ENCODE assay signal across 9 mouse cellular contexts in genomic region chr12:36721223-36721622, GRCm38 (mm10).
A peak's percentile ranks its signal among the peaks of the same experiment; 100 is the strongest.
DNase-seq lines count a peak whose midpoint lies in the region; ATAC-seq lines count a peak whose summit lies in the region.
"Had no signal": no experiment of that assay in that cellular context is flagged by ENCODE, and none has a peak within 500 bp of the region (broad histone marks: within the 10 kb centered on the region; RNA-seq: fewer than 3 reads in every experiment).

No protein-coding gene starts in this region.

- H3K9me3 ChIP-seq in heart, embryonic 11.5 days (replicated peaks; ENCODE audit: control insufficient read depth, low read length), result no peaks in the 10 kb centered on the region
- H3K9me3 ChIP-seq in neural tube, embryonic 15.5 days (replicated peaks), result no peaks in the 10 kb centered on the region
- no peaks in the 10 kb centered on the region for H3K9me3 ChIP-seq in neural tube, embryonic 14.5 days (ENCODE audit: control insufficient read depth, low read length)
- H3K9me3 ChIP-seq: liver, embryonic 15.5 days had no signal

- no peak overlapping the region for H3K4me2 ChIP-seq in heart, embryonic 11.5 days
- no peak overlapping the region for H3K4me2 ChIP-seq in neural tube, embryonic 15.5 days
- H3K4me2 ChIP-seq in neural tube, embryonic 14.5 days (ENCODE audit: low read depth, low read length), result no peak overlapping the region
- H3K4me2 ChIP-seq: liver, embryonic 15.5 days had no signal

- H3K27me3 ChIP-seq in heart, embryonic 11.5 days (ENCODE audit: control insufficient read depth, insufficient read depth, low read length), result no peaks in the 10 kb centered on the region
- no peaks in the 10 kb centered on the region for H3K27me3 ChIP-seq in neural tube, embryonic 15.5 days (replicated peaks)
- no peaks in the 10 kb centered on the region for H3K27me3 ChIP-seq in neural tube, embryonic 14.5 days (ENCODE audit: control insufficient read depth, insufficient read depth, low read length)
- H3K27me3 ChIP-seq: liver, embryonic 15.5 days had no signal

- no peaks in the 10 kb centered on the region for H3K36me3 ChIP-seq in heart, embryonic 11.5 days (ENCODE audit: control insufficient read depth, insufficient read depth, low read length)
- no peaks in the 10 kb centered on the region for H3K36me3 ChIP-seq in neural tube, embryonic 15.5 days
- H3K36me3 ChIP-seq in neural tube, embryonic 14.5 days (ENCODE audit: control insufficient read depth, insufficient read depth, low read length), result no peaks in the 10 kb centered on the region
- H3K36me3 ChIP-seq: liver, embryonic 15.5 days had no signal

- no peak overlapping the region for H3K4me3 ChIP-seq in heart, embryonic 11.5 days (ENCODE audit: low read depth, low read length)
- H3K4me3 ChIP-seq in neural tube, embryonic 15.5 days (replicated peaks), result no peak overlapping the region
- H3K4me3 ChIP-seq in neural tube, embryonic 14.5 days (ENCODE audit: low read depth, low read length), result no peak overlapping the region
- H3K4me3 ChIP-seq: liver, embryonic 15.5 days had no signal

- no peak for ATAC-seq in heart, embryonic 11.5 days (replicated peaks; ENCODE audit: insufficient number of reproducible peaks, low FRiP score, low TSS enrichment)
- ATAC-seq in neural tube, embryonic 15.5 days (ENCODE audit: low FRiP score), result no peak
- ATAC-seq in neural tube, embryonic 14.5 days (ENCODE audit: low read depth), result peak; percentile 28; the same call in 1 of the 2 replicates
- no peak for ATAC-seq in inflammation-experienced regulatory T-cells, adult 6 months

- peak; percentile 37 to 41 for DNase-seq in heart, adult 18-20 months
- DNase-seq in neural tube, embryonic 10.5 days (ENCODE audit: extremely low spot score, low spot score), result peak; percentile 19
- DNase-seq in kidney, postnatal 36 days, result peak; percentile 35 to 59
- no peak for DNase-seq in ovary, postnatal 14 days (ENCODE audit: low spot score)

- 72% methylated on average over 6 of the region's 6 CpGs for WGBS in heart, embryonic 11.5 days (ENCODE audit: insufficient replicate concordance)
- 30% methylated on average over 6 of the region's 6 CpGs for WGBS in neural tube, embryonic 15.5 days
- 27% methylated on average over 6 of the region's 6 CpGs for WGBS in neural tube, embryonic 14.5 days

- no peak overlapping the region for H3K9ac ChIP-seq in heart, embryonic 11.5 days (ENCODE audit: low read depth, low read length)
- H3K9ac ChIP-seq in neural tube, embryonic 15.5 days (replicated peaks), result no peak overlapping the region
- no peak overlapping the region for H3K9ac ChIP-seq in neural tube, embryonic 14.5 days (replicated peaks; ENCODE audit: low read depth, low read length)
- H3K9ac ChIP-seq: liver, embryonic 15.5 days had no signal

- no peak overlapping the region for H3K27ac ChIP-seq in heart, embryonic 11.5 days (ENCODE audit: low read depth, low read length)
- H3K27ac ChIP-seq in neural tube, embryonic 15.5 days (replicated peaks), result no peak overlapping the region
- no peak overlapping the region for H3K27ac ChIP-seq in neural tube, embryonic 14.5 days (ENCODE audit: low read depth, low read length)
- H3K27ac ChIP-seq: liver, embryonic 15.5 days had no signal

- no peaks in the 10 kb centered on the region for H3K4me1 ChIP-seq in heart, embryonic 11.5 days (ENCODE audit: control insufficient read depth, insufficient read depth, low read length)
- no peaks in the 10 kb centered on the region for H3K4me1 ChIP-seq in neural tube, embryonic 15.5 days
- peaks cover 4% of the 10 kb centered on the region; the same call in 1 of the 2 replicates for H3K4me1 ChIP-seq in neural tube, embryonic 14.5 days (ENCODE audit: control insufficient read depth, insufficient read depth, low read length)
- H3K4me1 ChIP-seq: liver, embryonic 15.5 days had no signal
